Mouse (Mus musculus) heart, postnatal 0 days (tissue): ENCODE results near the gene Slc25a33. TPM values are rescaled to one million over a fixed set of nuclear protein-coding genes. Genes with fewer than 3 reads are reported as not detected.
"Not testable (repeated sequence)": the region's sequence is repeated elsewhere in the genome, so short reads cannot be mapped to it uniquely, and the experiment has no call there.

Source experiments
- ATAC-seq: fragments of 200-750 bp; cut with Nextera tagmentation; 2 replicates; pipeline ENCODE4 v1.8.0; 2017; ENCODE audit warnings: low read depth, moderate number of reproducible peaks, moderate library complexity; ENCODE audit not compliant: insufficient read depth
- DNase-seq: peaks from one replicate; pipeline ENCODE4 v3.0.0-alpha.2; 2016; ENCODE audit warnings: low spot score
- H3K27ac ChIP-seq: fragments of 300-500 bp; sonication (generic); 2 replicates; pipeline ENCODE4 v1.5.1; 2014; ENCODE audit warnings: low read depth, mild to moderate bottlenecking
- H3K27me3 ChIP-seq: fragments of 300-500 bp; sonication (generic); 2 replicates; pipeline ENCODE4 v1.6.1; 2014; ENCODE audit warnings: low read length, mixed read lengths; ENCODE audit not compliant: control insufficient read depth, insufficient read depth
- H3K36me3 ChIP-seq: fragments of 300-500 bp; sonication (generic); replicated peaks from 2 replicates; pipeline ENCODE4 v1.6.1; 2014; ENCODE audit warnings: low read length, mixed read lengths; ENCODE audit not compliant: control insufficient read depth, insufficient read depth
- H3K4me1 ChIP-seq: fragments of 300-500 bp; sonication (generic); 2 replicates; pipeline ENCODE4 v1.6.1; 2014; ENCODE audit warnings: antibody characterized with exemption; ENCODE audit not compliant: control insufficient read depth, insufficient read depth
- H3K4me2 ChIP-seq: fragments of 300-500 bp; sonication (generic); 2 replicates; pipeline ENCODE4 v1.6.1; 2014; ENCODE audit warnings: low read depth, mild to moderate bottlenecking, low read length, moderate library complexity
- H3K4me3 ChIP-seq: fragments of 300-500 bp; sonication (generic); 2 replicates; pipeline ENCODE4 v1.5.1; 2014; ENCODE audit warnings: low read depth, low read length
- H3K9ac ChIP-seq: fragments of 300-500 bp; sonication (generic); replicated peaks from 2 replicates; pipeline ENCODE4 v1.6.1; 2014; ENCODE audit warnings: low read depth, low read length, mixed read lengths
- H3K9me3 ChIP-seq: fragments of 300-500 bp; sonication (generic); replicated peaks from 2 replicates; pipeline ENCODE4 v1.6.1; 2016; ENCODE audit warnings: low read length; ENCODE audit not compliant: control insufficient read depth
- CTCF ChIP-seq: IDR thresholded peaks from 2 replicates; pipeline ENCODE4 v1.5.1; 2016; ENCODE audit warnings: antibody characterized with exemption, control low read depth, low read depth
- EP300 ChIP-seq: IDR thresholded peaks from 2 replicates; pipeline ENCODE4 v1.6.1; 2016; ENCODE audit warnings: antibody characterized with exemption, low read depth
- WGBS: fragments of 180-500 bp; shearing (Covaris S2); extraction: QIAGEN DNeasy Blood & Tissue Kit; methylation state at CpG from one replicate; pipeline ENCODE4 v1.1.7; 2014; 5-methylcytosine and 5-hydroxymethylcytosine counted together
- polyA plus RNA-seq: library from polyadenylated mRNA; unstranded; fragments of >200 nt; fragmentation: Nextera tagmentation; extraction: Ambion mirVana; gene quantifications from 2 replicates; pipeline ENCODE4 v1.2.1, GENCODE M21; 2015
- total RNA-seq: library from RNA; depleted of rRNA; stranded (reverse); fragments of >200 nt; gene quantifications from 2 replicates; pipeline ENCODE4 v1.2.3, GENCODE M21; 2014; ENCODE audit warnings: low replicate concordance

The Slc25a33 gene
- total and polyA plus RNA-seq, 2 experiments from 2014 or later = 3.0 to 15.1 TPM

GRCm38 (mm10) chr4:149772394-149772793, 1.7 kb downstream of the Slc25a33 start:
- WGBS = 26% methylated on average over 2 of the region's 2 CpGs
- DNase-seq = peak; percentile 56
- Histone ChIP-seq H3K27me3 (no peaks in the 10 kb centered on the region), H3K27ac (no peak overlapping the region), H3K4me3 (no peak overlapping the region), H3K36me3 (no peaks in the 10 kb centered on the region), H3K4me1 (peaks cover 25% of the 10 kb centered on the region), H3K4me2 (no peak overlapping the region), H3K9me3 (no peaks in the 10 kb centered on the region), H3K9ac (no peak overlapping the region)
- TF ChIP-seq EP300 (no peak), CTCF (peak; percentile 63)
- no peak for ATAC-seq

GRCm38 (mm10) chr4:149765201-149765600, 8.9 kb downstream of the Slc25a33 start:
- no peak overlapping the region for H3K9ac ChIP-seq
- ATAC-seq (no peak), DNase-seq (no peak)
- H3K4me1 ChIP-seq = no peaks in the 10 kb centered on the region
- 83% methylated on average over 5 of the region's 5 CpGs for WGBS
- H3K36me3 ChIP-seq = peaks cover 6% of the 10 kb centered on the region; the same call in 1 of the 2 replicates
- no peak overlapping the region for H3K4me2 ChIP-seq
- H3K27ac ChIP-seq = no peak overlapping the region
- H3K27me3 ChIP-seq = no peaks in the 10 kb centered on the region
- H3K9me3 ChIP-seq = no peaks in the 10 kb centered on the region
- TF ChIP-seq CTCF = no peak
- TF ChIP-seq EP300 = no peak
- no peak overlapping the region for H3K4me3 ChIP-seq

GRCm38 (mm10) chr4:149763335-149763734, 10.7 kb downstream of the Slc25a33 start:
- Histone ChIP-seq H3K27ac (no peak overlapping the region), H3K4me3 (no peak overlapping the region), H3K4me1 (no peaks in the 10 kb centered on the region), H3K27me3 (no peaks in the 10 kb centered on the region), H3K36me3 (peaks cover 6% of the 10 kb centered on the region; the same call in 1 of the 2 replicates), H3K9ac (no peak overlapping the region), H3K4me2 (no peak overlapping the region), H3K9me3 (no peaks in the 10 kb centered on the region)
- TF ChIP-seq CTCF (no peak), EP300 (no peak)
- ATAC-seq (no peak), DNase-seq (no peak)
- WGBS = 65% methylated on average over 2 of the region's 2 CpGs

GRCm38 (mm10) chr4:149759517-149759916, 14.6 kb downstream of the Slc25a33 start:
- H3K36me3 ChIP-seq = peaks cover 10% of the 10 kb centered on the region; the same call in 1 of the 2 replicates
- DNase-seq (no peak), ATAC-seq (no peak)
- H3K9ac ChIP-seq = no peak overlapping the region
- H3K4me1 ChIP-seq = no peaks in the 10 kb centered on the region
- TF ChIP-seq EP300 = no peak
- TF ChIP-seq CTCF = no peak
- no peak overlapping the region for H3K4me3 ChIP-seq
- 60% methylated on average over 5 of the region's 5 CpGs for WGBS
- H3K9me3 ChIP-seq = no peaks in the 10 kb centered on the region
- H3K4me2 ChIP-seq = no peak overlapping the region
- no peaks in the 10 kb centered on the region for H3K27me3 ChIP-seq
- H3K27ac ChIP-seq = no peak overlapping the region

GRCm38 (mm10) chr4:149758423-149758822, 15.7 kb downstream of the Slc25a33 start:
- H3K4me1 ChIP-seq = no peaks in the 10 kb centered on the region
- H3K4me2 ChIP-seq = no peak overlapping the region
- DNase-seq (no peak), ATAC-seq (no peak)
- H3K36me3 ChIP-seq = peaks cover 10% of the 10 kb centered on the region; the same call in 1 of the 2 replicates
- no peaks in the 10 kb centered on the region for H3K27me3 ChIP-seq
- H3K9me3 ChIP-seq = no peaks in the 10 kb centered on the region
- H3K4me3 ChIP-seq = no peak overlapping the region
- H3K27ac ChIP-seq = no peak overlapping the region
- H3K9ac ChIP-seq = no peak overlapping the region
- TF ChIP-seq CTCF = no peak
- 71% methylated on average over 6 of the region's 6 CpGs for WGBS

- not testable (repeated sequence) for H3K4me2 ChIP-seq, H3K27me3 ChIP-seq, H3K4me1 ChIP-seq, H3K4me3 ChIP-seq, H3K27ac ChIP-seq, H3K36me3 ChIP-seq, DNase-seq, ATAC-seq, H3K9ac ChIP-seq, H3K9me3 ChIP-seq
- 77% methylated on average over 7 of the region's 7 CpGs for WGBS
Measured at GRCm38 (mm10) chr4:149756546-149756945, 17.5 kb downstream of the Slc25a33 start.
